Mouse (Mus musculus) liver, postnatal 0 days (tissue): ENCODE data around the gene Spns1.

Experiments
- CTCF ChIP-seq: sonication (generic); IDR thresholded peaks from 2 replicates; pipeline ENCODE4 v1.5.1; 2016; ENCODE audit warnings: antibody characterized with exemption, low read depth
- EP300 ChIP-seq: IDR thresholded peaks from 2 replicates; pipeline ENCODE4 v1.6.1; 2016; ENCODE audit warnings: antibody characterized with exemption, low read depth, mild to moderate bottlenecking

GRCm38 (mm10) chr7:126348293-126348692, 29.0 kb downstream of the Spns1 start:
- TF ChIP-seq CTCF (no peak), EP300 (peak; percentile 57; the same call in 1 of the 2 replicates)
